Mouse (Mus musculus): ENCODE results near the gene Fam241b.

The Fam241b gene

GRCm38 (mm10) chr10:62143820-62144219, at the start of gene Fam241b:
Gene Fam241b (minus strand): TSS chr10:62143920.
- DNase-seq, result no peak

- peak in 1 of 2 experiments; percentile 64 for DNase-seq
These were observed 49.0 kb upstream of the Fam241b start for GRCm38 (mm10) chr10:62192701-62193157.

- DNase-seq, result peak in 1 of 2 experiments; percentile 37
These were observed 47.1 kb upstream of the Fam241b start for GRCm38 (mm10) chr10:62190821-62191220.

GRCm38 (mm10) chr10:62189910-62190309, 46.2 kb upstream of the Fam241b start:
- DNase-seq, result peak; percentile 51 to 76

GRCm38 (mm10) chr10:62189303-62189702, 45.6 kb upstream of the Fam241b start:
- peak in 1 of 2 experiments; percentile 58 for DNase-seq

- peak; percentile 78 to 91 for DNase-seq
These were observed 43.2 kb upstream of the Fam241b start for GRCm38 (mm10) chr10:62186882-62187281.

- peak; percentile 93 to 99 for DNase-seq
These were observed 39.3 kb upstream of the Fam241b start for GRCm38 (mm10) chr10:62183053-62183452.

- no peak for DNase-seq
These were observed 38.8 kb upstream of the Fam241b start for GRCm38 (mm10) chr10:62182471-62183014.

- no peak for DNase-seq
These were observed 38.0 kb upstream of the Fam241b start for GRCm38 (mm10) chr10:62181701-62182100.

- no peak for DNase-seq
These were observed 36.2 kb upstream of the Fam241b start for GRCm38 (mm10) chr10:62179944-62180343.

GRCm38 (mm10) chr10:62174533-62175313, 31.0 kb upstream of the Fam241b start:
- DNase-seq, result no peak

GRCm38 (mm10) chr10:62173941-62174448, 30.3 kb upstream of the Fam241b start:
- DNase-seq, result no peak

- DNase-seq, result no peak
These were observed 29.3 kb upstream of the Fam241b start for GRCm38 (mm10) chr10:62172841-62173553.

GRCm38 (mm10) chr10:62162410-62162809, 18.7 kb upstream of the Fam241b start:
- peak; percentile 29 to 62 for DNase-seq

GRCm38 (mm10) chr10:62149929-62150328, 6.2 kb upstream of the Fam241b start:
- DNase-seq, result no peak

GRCm38 (mm10) chr10:62147466-62148248, 3.9 kb upstream of the Fam241b start:
- no peak for DNase-seq

GRCm38 (mm10) chr10:62145957-62146356, 2.2 kb upstream of the Fam241b start:
- DNase-seq, result no peak

GRCm38 (mm10) chr10:62138040-62138439, 5.7 kb downstream of the Fam241b start:
- peak in 1 of 2 experiments; percentile 35 for DNase-seq

- DNase-seq, result no peak
These were observed 6.6 kb downstream of the Fam241b start for GRCm38 (mm10) chr10:62137150-62137549.

GRCm38 (mm10) chr10:62135696-62136470, 7.8 kb downstream of the Fam241b start:
- DNase-seq, result no peak

GRCm38 (mm10) chr10:62132691-62133281, 10.9 kb downstream of the Fam241b start, which contains the start of gene Neurog3:
Gene Neurog3 (plus strand): TSS chr10:62133090.
- DNase-seq, result no peak
